Mouse (Mus musculus) neural tube, embryonic 12.5 days (tissue): ENCODE measurements around the gene Usp17le. TPM values are rescaled to one million over a fixed set of nuclear protein-coding genes. Genes with fewer than 3 reads are reported as not detected.
"Not testable (repeated sequence)": the region's sequence is repeated elsewhere in the genome, so short reads cannot be mapped to it uniquely, and the experiment has no call there.

Source experiments
- ATAC-seq: fragments of 200-750 bp; cut with Nextera tagmentation; 2 replicates; pipeline ENCODE4 v1.8.0; 2017; ENCODE audit warnings: low read depth, mild to moderate bottlenecking, moderate TSS enrichment, moderate library complexity; ENCODE audit not compliant: low FRiP score
- H3K27ac ChIP-seq: fragments of 300-500 bp; sonication (generic); 2 replicates; pipeline ENCODE4 v1.5.1; 2016
- H3K27me3 ChIP-seq: fragments of 300-500 bp; sonication (generic); replicated peaks from 2 replicates; pipeline ENCODE4 v1.6.1; 2016; ENCODE audit warnings: mild to moderate bottlenecking
- H3K36me3 ChIP-seq: fragments of 300-500 bp; sonication (generic); 2 replicates; pipeline ENCODE4 v1.6.1; 2016; ENCODE audit warnings: mild to moderate bottlenecking
- H3K4me1 ChIP-seq: fragments of 300-500 bp; sonication (generic); 2 replicates; pipeline ENCODE4 v1.6.1; 2016
- H3K4me2 ChIP-seq: fragments of 300-500 bp; sonication (generic); replicated peaks from 2 replicates; pipeline ENCODE4 v1.6.1; 2016; ENCODE audit warnings: mild to moderate bottlenecking
- H3K4me3 ChIP-seq: fragments of 300-500 bp; sonication (generic); 2 replicates; pipeline ENCODE4 v1.5.1; 2016
- H3K9ac ChIP-seq: fragments of 300-500 bp; sonication (generic); 2 replicates; pipeline ENCODE4 v1.6.1; 2016; ENCODE audit warnings: mild to moderate bottlenecking
- H3K9me3 ChIP-seq: fragments of 300-500 bp; sonication (generic); 2 replicates; pipeline ENCODE4 v1.6.1; 2016; ENCODE audit warnings: mild to moderate bottlenecking
- WGBS: fragments of 180-500 bp; shearing (Covaris S2); methylation state at CpG from one replicate; pipeline ENCODE4 v1.1.7; 2016; 5-methylcytosine and 5-hydroxymethylcytosine counted together
- polyA plus RNA-seq: library from polyadenylated mRNA; unstranded; fragments of >200 nt; fragmentation: Nextera tagmentation; extraction: Ambion mirVana; gene quantifications from 2 replicates; pipeline ENCODE4 v1.2.1, GENCODE M21; 2016

Gene Usp17le
- polyA plus RNA-seq, result not detected in 2 replicates

DNA sequence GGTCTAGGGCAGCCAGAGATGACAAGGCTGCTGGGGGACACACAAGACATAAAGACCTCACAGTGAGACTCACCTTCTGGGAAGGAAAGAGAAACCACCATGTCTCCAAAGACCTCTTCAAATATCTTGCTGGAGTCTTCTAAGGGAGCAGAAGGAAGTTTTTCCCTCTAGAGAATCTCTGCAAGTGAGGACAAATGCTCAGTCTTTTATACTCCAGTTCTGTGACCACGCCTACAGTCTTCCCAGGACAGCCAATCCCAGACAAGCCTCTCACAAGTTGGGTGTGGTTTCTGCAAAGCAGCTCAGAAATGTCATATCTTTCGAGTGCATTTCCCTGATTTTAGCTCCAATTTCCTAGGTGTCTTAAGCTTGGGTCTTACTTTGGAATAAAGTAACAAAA lies at the start of gene Usp17le:
TSS of gene Usp17le (minus strand) at position 101 of the 400 bp plus-strand sequence.
- H3K27ac ChIP-seq, H3K4me2 ChIP-seq, ATAC-seq, H3K4me3 ChIP-seq, H3K4me1 ChIP-seq, H3K9me3 ChIP-seq, H3K9ac ChIP-seq, H3K27me3 ChIP-seq, H3K36me3 ChIP-seq: not testable (repeated sequence)
- WGBS, result 75% methylated on average over 2 of the region's 2 CpGs

- WGBS, result 93% methylated on average over 8 of the region's 8 CpGs
- ATAC-seq, H3K27ac ChIP-seq: not testable (repeated sequence)
These were observed 33.1 kb upstream of the Usp17le start for GRCm38 (mm10) chr7:104810335-104810734.

GRCm38 (mm10) chr7:104790796-104791195 lies 13.5 kb upstream of the Usp17le start:
- WGBS, result 60% methylated on average over 1 of the region's 1 CpGs
- H3K9ac ChIP-seq, result no peak overlapping the region
- ATAC-seq, result no peak

More at GRCm38 (mm10) chr7:104810335-104810734, 33.1 kb upstream of the Usp17le start:
- not testable (repeated sequence) for H3K4me3 ChIP-seq, H3K36me3 ChIP-seq, H3K4me1 ChIP-seq, H3K27me3 ChIP-seq, H3K4me2 ChIP-seq, H3K9me3 ChIP-seq, H3K9ac ChIP-seq

More at GRCm38 (mm10) chr7:104790796-104791195, 13.5 kb upstream of the Usp17le start:
- no peaks in the 10 kb centered on the region for H3K9me3 ChIP-seq
- no peaks in the 10 kb centered on the region for H3K27me3 ChIP-seq
- no peaks in the 10 kb centered on the region for H3K4me1 ChIP-seq
- no peak overlapping the region for H3K27ac ChIP-seq
- H3K4me2 ChIP-seq, result no peak overlapping the region
- H3K36me3 ChIP-seq, result no peaks in the 10 kb centered on the region
- H3K4me3 ChIP-seq, result no peak overlapping the region

Other genes starting within 250 kb of the Usp17le start
- gene Olfr651, start 227.3 kb downstream of the Usp17le start, polyA plus RNA-seq, result not detected in 2 replicates
- not detected in 2 replicates for gene Olfr652, start 216.6 kb downstream of the Usp17le start, polyA plus RNA-seq
- not detected in 2 replicates for gene Olfr653, start 200.2 kb downstream of the Usp17le start, polyA plus RNA-seq
- not detected in 2 replicates for gene Olfr654, start 190.4 kb downstream of the Usp17le start, polyA plus RNA-seq
- gene Olfr655, start 175.7 kb downstream of the Usp17le start, polyA plus RNA-seq, result not detected in 2 replicates
- not detected in 2 replicates for gene Olfr656, start 163.5 kb downstream of the Usp17le start, polyA plus RNA-seq
- gene Olfr657, start 152.7 kb downstream of the Usp17le start, polyA plus RNA-seq, result not detected in 2 replicates
- 0.06 and 0.09 TPM in 2 replicates for gene Olfr658, start 130.2 kb downstream of the Usp17le start, polyA plus RNA-seq
- gene Olfr659, start 110.7 kb downstream of the Usp17le start, polyA plus RNA-seq, result not detected in 2 replicates
- not detected in 2 replicates for gene Olfr661, start 91.0 kb downstream of the Usp17le start, polyA plus RNA-seq
- not detected in 2 replicates for gene Usp17lb, start 65.1 kb upstream of the Usp17le start, polyA plus RNA-seq
- gene Usp17la, start 79.5 kb upstream of the Usp17le start, polyA plus RNA-seq, result not detected in 2 replicates
- gene Olfr665, start 100.6 kb upstream of the Usp17le start, polyA plus RNA-seq, result not detected in 2 replicates
- not detected in 2 replicates for gene Olfr666, start 118.5 kb upstream of the Usp17le start, polyA plus RNA-seq
- not detected in 2 replicates for gene Olfr667, start 144.0 kb upstream of the Usp17le start, polyA plus RNA-seq
- gene Olfr668, start 150.6 kb upstream of the Usp17le start, polyA plus RNA-seq, result not detected in 2 replicates
- not detected in 2 replicates for gene Olfr669, start 156.8 kb upstream of the Usp17le start, polyA plus RNA-seq
- not detected in 2 replicates for gene Olfr670, start 185.2 kb upstream of the Usp17le start, polyA plus RNA-seq
- not detected in 2 replicates for gene Olfr671, start 201.7 kb upstream of the Usp17le start, polyA plus RNA-seq
- not detected in 2 replicates for gene Olfr672, start 224.6 kb upstream of the Usp17le start, polyA plus RNA-seq